Mouse (Mus musculus): Measurements from ENCODE around the gene Fam181a.

DNA sequence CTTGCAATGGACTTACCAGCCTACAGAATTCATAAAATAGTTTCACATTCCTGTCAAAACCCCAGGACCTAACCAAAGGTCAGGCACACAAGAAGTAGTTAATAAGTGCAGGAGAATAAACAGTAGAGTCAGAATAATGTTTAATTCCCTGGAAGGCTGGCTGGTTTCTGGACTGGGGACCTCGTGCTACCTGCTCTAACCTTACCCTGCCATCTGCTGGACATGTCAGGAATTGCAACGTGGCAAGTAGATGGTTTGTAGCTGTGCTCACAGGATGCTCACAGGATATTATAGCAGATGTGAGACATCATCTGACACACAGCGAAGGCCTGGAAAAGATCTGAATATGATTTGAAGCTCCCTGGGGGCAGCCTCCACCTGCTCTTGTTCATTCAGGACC is 37.7 kb downstream of the Fam181a start:
- TF ChIP-seq POLR2A (IDR thresholded peaks at IDR 0.05; ENCODE audit: insufficient read depth, low read depth, low read length): no peak
- TF ChIP-seq CTCF (IDR thresholded peaks at IDR 0.05; ENCODE audit: insufficient read depth, low read depth, low read length): no peak
